Mouse (Mus musculus): Measurements from ENCODE around the gene Sox1.

Sox1 gene

DNA sequence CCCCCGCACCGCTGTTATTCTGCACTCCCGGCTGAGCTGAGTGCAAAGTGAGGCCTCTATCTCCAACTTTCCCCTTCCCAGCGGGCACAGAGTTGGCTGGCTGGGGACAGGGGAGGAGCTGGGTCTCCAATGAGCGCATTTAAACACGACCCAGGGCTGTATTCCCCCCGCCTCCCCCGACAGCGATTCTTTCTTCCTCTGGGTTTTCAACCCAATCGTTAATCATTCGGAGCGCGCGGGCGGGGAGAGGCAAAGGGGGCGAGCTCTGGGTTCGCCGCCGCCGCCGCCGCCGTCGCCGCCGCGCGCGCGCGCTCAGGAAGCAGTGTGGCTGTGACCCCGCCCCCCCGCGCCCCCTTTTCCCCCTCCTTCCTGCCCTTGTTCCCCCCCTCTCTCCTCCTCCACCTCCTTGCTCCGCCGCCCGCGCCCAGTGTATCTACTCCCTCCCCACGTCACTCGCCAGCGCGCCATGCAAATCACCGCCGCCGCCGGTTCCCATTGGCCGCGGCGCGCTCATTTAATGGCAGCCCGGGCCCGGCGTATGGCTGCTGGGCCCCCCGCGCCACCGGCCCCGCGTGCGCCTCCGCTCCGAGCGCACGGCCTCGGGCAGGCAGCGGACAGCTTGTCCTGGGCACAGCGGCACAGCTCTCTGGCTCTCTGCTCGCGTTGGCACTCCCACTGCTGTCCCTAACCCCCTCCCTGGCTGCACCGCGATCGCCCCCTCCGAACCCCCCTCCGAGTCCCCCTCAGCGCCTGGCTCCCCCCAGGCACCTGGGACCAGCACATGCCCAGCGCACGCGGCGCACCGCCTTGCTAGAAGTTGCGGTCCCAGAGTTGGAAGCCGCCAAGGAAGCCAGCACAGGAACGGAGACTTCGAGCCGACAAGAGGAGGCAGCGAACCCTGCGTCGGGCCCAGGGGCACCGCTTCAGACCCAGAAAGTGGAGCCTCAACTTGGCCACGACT lies at the start of gene Sox1:
Sox1 (plus strand) TSS at position 225 of the 961 bp plus-strand sequence.
- peak in 1 of 2 experiments; percentile 44 for DNase-seq

DNA sequence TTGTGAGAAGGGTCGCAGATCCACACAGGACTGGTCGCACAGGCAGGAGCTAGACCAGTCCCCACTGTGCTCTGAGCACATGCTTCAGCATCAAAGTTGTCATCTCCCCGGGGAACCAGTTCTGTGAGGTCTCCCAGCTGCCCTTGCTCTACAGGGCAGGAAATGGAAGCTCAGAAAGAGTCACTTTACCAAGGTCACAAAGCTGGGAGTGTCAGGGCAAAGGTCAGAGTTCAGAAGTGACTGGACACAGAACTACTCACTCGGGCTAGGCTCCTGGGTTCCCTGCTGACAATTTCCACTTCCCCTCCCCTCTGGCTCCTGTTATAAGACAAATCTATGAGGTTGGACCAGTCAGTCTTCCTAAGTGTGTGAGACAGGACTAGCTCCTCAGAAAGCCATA lies 49.2 kb upstream of the Sox1 start:
- no peak for DNase-seq

DNA sequence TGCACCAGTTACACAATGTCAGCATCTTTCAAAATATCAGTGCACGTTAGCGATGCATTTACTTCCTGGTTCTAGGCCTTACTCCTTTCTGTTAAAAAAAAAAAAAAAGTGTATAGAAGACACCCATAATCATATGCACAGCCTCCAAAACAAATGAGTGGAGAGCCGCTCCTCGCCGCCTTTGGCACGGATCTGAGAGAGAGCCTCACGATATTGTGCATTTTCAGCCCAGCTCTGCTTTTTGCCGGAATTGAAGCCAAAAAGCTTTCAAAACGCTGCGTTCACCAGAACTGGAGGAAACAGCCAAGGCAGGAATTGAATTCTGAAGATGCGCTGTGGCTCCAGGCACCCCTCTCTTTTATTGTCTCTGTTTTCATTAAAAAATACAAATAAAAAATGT lies 48.2 kb upstream of the Sox1 start:
- DNase-seq = no peak

DNA sequence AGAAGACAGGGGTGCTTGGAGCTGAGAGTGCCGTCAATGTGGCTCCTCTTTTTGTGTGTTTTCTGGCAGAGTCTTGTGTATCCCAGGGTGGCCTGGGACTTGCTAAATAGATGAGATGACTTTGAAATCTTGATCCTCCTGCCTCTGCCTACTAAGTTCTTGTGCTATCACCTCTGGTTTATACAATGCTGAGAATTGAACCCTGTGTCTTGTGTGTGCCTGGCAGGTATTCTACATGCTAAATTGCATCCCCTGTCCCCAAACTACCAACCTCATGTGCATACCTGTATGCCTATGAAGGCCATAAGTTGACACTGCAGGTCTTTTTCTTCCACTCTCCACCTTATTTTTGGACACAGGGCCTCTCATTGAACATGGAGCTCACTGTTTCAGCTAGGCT lies 46.8 kb upstream of the Sox1 start:
- no peak for DNase-seq

DNA sequence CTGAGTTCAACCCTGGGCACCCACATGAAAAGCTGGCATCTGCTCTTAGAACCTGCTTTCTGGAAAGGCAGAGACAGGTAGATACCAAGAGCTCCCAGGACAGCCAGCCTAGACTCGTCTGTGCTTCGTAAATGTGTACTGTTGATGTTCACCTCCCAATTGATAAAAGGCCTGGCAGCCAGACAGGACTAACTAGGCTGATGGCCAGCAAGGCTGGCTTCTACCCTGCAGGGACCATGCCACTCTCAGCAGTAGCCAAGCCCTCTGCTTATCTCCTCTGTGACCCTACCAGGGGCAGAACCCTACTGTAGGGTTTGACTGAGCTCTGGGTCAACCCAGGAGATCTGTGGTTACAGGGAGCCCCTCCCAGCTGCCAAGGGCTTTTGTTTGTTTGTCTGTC lies 45.5 kb upstream of the Sox1 start:
- DNase-seq = no peak

DNA sequence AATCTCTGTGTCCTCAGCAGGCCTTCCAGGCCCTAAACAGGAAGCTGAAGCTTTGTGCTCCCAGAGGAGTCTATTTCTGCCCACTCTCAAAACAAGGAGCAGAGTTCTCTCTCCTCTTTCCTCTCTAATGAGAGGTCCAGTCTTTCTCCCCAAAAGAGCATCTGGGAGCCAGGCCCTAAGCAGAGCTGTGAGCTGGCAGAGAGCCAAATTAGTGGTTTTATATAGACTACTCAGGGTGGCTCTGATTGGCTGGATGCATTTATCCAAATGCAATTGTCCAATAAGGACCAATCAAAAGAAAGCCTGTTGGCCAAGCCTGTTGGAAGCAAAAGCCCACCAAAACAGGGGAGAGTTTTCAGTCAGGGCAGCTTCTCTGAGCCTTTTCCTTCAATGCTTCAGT lies 44.0 kb upstream of the Sox1 start:
- no peak for DNase-seq

DNA sequence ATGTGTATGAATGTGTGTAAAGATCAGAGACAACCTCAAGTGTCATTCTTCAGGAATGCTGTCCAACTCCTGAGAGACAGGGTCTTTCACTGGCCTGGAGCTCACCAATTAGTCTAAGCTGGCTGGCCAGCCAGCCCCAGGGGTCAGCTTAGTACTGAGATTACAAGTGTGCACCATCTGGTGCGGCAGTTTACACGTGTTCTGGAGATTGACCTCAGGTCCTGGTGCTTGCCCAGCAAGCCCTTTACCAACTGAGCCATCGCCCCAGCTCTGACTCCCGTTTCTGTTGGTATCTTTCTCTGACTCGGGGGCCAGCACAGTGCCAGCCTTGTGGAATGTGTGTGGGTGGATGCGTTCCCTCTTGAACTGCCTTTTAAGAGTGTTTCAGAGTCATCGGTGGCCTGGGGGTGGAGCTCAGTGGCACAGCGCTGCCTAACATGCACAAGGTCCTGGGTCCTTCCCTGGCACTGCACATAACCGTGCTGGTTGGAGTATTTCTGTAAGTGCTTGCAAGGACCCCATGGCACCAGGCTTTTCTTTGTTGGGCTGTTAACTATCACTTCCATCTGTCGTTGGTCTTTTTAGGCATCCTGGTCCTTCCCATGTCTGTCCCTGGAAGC lies 40.6 kb upstream of the Sox1 start:
- no peak for DNase-seq

DNA sequence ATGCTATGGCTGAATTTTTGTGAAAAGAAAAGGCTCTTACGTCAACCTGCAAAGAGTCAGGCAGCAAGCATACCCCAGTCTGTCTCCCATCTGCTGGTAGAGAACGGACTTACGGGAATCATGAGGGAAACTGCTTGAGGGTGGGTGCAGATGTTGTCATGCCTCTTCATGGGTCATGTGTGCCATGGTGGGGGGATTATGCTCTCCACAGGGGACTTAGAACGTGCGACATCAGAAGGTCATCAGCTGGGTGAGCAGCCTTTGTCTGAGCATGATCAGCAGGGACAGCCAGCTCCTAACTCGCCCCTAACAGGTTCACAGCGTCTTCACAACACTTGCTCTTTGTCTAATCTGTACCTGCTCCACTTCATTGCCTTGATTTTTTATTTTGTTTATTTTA lies 26.9 kb upstream of the Sox1 start:
- DNase-seq = no peak

DNA sequence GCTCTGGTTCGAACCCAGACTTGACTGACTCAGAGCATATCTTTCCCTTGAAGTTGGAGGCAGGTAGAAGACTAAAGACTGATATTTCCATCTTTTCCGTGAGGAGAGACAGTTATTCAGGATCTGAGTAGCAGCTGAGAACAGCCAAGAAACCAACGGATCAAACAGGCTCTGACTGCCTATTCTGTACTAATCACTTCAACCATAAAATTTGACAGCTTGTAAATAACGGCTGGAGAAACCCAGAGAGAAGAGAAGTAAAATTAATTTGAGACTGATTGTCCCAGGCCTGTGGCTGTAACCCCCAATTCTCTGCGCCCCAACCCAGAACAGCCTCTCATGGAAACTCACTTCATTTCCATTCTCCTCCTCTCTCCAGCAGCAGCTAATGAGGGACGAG lies 26.2 kb upstream of the Sox1 start:
- no peak for DNase-seq

DNA sequence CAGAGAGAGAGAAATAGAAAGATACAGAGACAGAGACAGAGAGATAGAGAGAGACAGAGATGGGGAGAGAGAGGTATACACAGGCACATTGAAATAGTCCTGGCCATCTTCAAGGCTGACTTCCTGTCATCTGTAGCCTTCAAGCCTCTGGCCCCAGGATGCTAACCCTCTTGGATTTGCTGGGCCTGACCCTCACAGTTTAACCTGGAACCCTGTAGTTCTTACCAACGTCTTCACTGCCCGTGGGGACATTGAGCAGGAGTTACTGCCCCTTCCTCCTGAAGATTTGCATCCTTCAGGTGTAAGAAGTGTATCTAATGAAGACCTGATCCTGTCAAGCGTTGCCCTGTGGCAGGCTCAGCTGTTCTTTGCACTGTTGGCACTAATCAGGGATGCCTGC lies 14.0 kb upstream of the Sox1 start:
- no peak for DNase-seq

DNA sequence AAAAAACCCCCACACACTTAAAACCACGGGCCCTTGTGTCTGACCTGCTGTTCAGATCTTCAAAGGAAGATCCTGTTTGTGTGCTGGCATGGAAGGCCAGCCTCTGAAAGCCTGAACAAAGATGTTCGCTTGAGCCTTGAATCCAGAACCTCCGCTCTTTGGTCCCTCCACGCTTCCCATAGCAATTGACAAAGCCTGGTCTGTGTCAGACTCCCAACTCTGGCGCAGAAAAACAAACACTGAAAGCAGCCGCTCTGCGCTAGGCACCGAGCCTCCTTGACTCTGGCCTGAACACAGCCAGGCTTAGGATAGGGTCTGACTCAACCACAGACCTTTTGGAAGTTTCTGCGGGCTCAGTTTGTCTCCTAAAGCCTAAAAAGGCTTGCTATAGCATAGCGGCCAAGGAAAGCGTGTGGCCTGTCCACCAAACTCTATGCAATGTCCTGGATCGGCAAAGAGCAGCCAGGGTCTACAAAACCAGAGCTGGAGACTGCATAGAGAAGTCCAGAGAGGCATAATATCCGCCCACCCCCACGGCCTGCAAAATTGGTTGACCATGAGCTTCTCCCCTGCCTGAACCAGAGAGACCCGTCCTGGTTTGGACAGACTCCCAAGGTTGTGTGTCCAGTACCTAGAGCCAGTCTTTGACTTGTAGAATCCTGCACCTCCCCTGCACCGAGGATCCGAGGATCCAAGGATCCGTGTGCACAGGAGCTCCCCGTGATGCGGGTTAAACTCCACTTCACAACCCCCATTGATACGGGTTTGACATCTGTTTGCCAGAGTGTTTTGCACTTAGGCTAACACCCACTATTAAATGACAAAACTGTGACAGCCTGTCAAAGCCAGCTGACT lies 12.2 kb upstream of the Sox1 start:
- no peak for DNase-seq

DNA sequence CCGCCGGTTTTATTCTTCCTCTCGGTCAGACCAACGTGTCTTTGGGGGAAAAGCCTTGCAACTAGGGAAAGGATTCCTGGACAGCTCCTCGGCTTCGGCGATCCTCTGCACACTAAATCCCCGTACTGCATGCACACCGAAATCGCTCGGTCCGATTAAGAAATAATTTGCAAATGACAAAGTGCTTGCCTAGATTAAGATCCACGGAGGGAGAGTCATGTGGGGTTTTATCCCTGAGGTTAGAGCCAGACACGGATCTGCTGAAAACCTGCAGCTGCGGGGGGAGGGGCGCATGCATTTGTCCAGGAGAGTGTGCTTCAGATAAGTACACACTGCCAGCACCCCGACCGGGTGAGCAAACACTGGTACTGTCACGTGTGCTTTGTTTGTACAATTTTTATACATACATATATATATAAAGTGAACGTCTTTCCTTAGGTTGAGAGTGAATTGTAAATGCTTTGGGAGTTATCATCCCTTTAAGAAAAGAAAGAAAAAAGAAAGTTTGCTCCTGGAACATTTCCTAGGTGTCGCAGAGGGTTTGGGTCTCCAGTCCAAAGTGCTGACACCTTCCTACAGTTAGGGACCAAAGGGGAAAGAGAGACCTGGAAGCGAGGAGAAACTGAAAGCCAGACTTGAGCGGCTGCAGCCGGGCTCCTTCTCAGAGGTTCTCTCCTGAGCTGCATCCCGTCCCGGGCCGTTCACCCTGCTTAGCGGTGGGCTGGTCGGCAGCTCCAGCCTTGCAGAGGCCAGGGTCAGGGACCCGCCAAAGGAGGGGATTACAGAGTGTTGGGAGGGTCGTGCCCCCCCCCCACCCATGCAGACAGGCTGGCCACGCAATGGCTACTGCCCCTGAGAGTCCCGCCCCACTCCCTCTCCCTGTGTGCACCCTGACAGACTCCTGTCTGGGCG lies 10.9 kb upstream of the Sox1 start:
- DNase-seq = peak in 1 of 2 experiments; percentile 44

DNA sequence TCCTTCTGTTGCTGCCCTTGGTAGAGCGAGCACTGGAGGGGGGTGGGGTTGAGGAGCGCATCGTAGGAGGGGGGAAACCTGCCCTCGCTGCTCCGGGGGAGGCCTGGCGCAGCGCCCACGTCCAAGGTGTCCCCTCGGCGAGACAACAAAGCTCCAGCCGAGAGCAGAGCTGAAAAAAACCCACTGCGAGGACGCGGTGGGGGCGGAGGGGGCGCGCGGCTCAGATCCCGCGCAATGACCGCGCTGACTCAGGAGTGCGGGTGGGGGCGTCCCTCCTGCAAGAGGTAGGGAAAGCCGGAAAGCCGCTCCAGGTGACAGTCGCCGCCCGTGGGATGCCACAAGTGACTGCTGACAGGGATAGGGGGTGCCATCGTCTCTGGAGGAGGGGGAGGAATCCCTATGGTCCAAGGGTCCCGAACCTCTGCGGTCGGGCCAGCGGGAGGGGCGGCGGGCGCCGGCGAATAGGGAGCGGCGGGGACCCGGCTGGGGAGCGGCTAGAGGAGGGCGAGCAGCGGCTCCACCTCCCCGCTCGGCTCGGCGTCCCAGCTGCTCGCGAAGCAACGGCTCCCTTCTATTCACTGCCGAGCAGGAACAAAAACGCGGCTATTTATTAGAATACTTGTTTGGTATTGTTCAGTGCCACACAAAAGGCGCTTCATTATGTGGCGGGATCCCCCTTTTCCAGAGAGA lies 10.0 kb upstream of the Sox1 start:
- no peak for DNase-seq

DNA sequence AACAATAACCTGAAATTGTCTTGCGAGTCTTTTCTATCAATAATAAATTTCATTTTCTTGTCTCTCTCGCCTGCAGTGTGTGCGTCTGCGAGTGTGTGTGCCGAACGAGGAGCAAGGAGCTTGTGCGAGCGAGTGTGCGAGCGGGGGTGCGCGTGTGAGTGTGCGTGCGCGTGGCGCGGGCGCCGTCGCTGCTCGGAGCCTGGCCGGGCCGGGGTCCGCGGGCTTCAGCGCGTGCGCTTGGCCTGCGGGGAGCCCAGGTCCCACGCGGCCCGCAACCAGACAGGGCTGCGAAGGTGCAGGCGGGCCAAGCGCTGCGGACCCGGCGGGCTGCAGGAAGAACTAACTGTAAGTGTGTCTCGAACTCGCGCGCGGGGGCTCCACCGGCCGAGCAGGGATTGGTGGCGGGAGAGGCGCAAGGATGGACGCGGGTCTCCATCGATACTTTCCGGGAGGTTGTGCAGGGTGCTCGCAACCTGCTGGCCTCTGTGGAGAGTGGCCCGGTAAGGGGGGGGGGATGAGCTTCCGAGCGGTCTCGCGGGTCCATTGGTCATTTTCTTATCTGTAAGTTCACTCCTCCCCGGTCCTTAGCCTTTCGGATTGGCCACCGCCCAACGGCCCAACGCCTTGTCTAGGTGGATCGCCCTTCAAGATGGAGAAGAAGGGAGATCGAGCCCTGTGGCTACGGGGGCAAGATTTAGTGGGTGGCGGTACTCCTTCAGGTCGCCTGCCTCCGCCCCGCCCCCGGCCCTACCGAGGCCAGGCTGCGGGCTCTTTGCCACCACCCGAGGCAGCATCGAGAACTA lies 9.2 kb upstream of the Sox1 start:
- no peak for DNase-seq

DNA sequence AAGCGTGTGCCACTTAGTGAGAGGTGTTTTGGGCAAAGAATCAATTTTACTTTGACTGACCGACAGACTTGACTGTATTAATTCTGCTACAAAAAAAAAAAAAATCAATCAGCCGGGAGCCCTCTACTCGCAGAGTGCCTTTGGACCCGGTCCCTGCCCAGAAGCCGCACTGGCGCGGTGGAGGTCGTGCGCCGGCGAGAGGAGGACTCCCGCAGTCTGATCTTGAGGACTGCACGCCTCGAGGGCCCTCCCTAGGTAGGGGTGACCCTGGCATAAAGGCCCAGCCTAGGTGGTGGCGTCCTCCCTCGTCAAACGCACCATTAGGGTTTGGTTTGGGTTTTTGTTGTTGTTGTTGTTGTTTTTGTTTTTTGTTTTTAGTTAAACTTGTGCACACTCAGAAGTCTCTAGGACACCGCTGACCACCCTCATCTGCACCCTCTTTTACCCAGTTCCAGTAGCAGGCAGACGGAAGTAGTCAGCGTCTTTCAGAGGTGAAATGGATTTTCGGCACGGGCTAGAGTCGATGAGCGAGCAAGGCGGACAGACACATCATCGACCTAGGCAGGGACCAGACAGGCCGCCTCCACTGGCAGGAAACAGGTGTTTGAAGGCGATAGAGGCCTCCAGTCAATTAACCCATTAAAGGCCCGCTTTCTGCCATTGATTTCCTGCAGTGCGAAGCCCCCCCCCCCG lies 8.4 kb upstream of the Sox1 start:
- no peak for DNase-seq

DNA sequence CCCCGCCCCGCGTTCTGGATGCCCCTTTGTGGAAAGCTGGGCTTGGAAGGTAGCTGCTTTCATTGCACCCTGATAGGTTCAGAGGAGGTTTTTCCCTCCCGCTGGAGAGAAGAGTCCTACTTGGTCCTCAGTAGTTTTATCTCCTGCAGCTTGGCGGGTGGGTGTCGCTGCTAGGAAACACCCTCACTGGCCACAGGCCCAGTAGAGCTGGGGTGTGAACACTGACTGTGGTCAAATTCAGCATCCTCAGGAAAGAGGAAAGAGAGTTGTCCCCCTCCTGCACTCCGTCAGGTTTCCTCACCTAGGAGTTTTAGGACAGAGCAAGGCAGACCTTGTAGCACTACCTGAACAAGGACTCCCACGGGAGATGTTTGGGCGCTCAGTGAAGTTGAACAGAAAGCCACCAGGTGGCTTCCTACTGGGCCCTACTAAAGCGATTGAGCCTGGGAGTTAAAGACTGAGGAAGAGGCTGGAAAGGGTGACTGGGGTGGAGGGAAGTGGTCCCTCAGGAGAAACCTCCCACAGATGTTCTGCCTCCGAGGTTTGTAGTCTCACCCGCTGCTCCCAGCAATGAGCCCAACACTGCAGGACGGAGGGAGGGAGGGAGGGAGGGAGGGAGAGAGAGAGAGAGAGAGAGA lies 7.8 kb upstream of the Sox1 start:
- no peak for DNase-seq

DNA sequence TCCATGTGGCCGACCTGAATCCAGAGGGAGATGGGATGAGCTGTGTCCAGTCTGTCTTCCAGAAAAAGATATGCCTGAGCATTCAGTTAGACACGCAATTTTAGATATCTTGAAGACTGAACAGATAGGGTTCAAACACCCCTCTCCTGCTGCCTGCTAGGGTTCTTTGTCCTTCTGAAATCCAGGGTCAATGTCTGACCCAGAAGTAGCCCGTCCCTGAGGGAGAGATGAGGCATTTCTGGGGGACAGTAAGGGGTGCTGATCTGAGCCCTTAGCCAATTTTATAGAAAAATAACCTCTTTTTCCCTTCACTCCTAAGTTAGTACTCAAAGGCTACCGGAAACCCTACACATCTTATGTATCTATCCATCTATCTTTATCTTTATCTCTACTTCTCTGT lies 7.2 kb upstream of the Sox1 start:
- DNase-seq = no peak

DNA sequence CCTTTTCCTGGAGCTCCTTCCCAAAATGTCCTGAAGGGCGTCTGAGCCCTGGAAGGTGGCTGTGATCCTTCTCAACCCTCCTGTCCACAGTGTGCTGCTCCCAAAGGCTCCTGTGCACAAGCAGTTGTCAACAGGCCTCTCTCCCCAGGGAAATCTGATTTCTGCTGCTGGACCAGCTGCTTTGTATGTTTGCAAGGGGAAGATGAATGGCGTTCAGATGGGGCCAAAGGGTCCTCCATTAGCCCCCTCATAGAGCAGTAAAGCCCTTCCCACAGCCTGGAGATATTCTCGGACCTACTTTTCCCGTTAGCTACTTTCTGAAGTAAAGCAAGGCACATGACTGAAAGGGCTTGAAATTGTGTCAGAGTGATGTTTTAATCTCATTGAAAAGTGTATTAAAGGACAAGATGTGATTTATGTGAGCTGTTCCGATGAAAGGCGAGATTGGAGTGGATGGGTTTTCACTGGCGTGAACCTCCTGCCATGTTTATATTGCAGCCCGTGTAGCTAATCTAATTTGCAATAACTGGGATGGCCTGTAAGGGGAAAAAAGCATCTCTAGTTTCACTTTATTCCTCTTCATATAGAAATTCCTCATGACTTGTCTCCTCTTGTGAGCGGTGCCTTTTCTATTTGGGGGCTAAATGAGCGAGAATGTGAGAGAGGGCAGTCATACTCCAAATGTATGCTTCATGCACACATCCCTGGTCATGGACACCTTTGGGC lies 6.5 kb upstream of the Sox1 start:
- no peak for DNase-seq

DNA sequence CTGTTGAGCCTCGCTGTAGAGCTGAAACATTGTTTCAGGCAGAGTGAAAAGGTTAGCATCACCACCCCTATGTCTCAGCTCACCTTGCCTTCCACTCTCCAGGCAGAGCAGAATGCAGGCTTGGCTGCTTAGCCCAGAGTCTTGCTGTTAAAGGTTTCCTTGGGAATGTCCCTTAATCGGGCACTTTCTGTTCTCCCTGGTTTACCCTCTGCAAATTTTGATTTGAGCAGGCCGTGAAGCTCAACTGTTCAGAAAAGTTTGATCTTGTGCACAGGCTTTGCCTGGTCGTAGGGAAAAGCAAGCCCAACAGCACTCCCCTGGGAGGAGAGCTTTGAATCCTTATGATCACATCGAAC lies 6.0 kb upstream of the Sox1 start:
- DNase-seq = no peak

Measured in kidney, postnatal 36 days (tissue).